Mouse (Mus musculus): ENCODE results near the gene Lsm2. TPM values are rescaled to one million over a fixed set of nuclear protein-coding genes. Genes with fewer than 3 reads are reported as not detected.
"Not testable (repeated sequence)": the region's sequence is repeated elsewhere in the genome, so short reads cannot be mapped to it uniquely, and the experiment has no call there.

Lsm2 gene
- polyA plus RNA-seq (2016; fragmentation: Nextera tagmentation; extraction: Ambion mirVana), result 202 and 215 TPM in 2 replicates

DNA sequence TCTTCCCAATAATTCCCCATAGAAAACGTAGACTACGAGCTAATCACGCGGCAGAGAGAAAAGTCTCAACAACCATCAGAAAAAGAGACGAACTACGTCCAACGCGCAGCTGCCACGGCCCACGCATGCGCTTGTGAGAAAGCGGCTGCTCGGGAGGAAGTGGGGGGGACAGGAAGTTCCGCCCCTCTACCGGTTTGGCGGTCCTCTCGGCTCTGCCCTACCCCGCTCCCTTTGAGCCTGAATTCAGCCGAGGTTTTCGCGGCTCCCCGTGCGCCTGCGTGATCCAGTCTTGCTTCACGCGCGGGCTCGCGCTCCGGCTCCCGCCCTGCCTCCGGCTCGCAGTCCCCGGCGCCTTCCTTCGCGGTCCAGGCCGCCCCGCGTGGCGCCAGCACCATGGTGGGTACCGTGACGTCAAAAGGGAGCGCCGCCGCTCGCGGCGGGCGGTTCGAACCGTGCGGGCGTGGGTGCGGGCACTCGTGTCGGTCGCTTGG lies at the start of gene Lsm2:
Gene Lsm2, plus strand, starts transcription at position 173 of the 491 bp plus-strand sequence.
- under 1% methylated on average over 58 of the region's 58 CpGs for WGBS (ENCODE audit: insufficient replicate concordance)
- peak; percentile 93 for ATAC-seq
- peak within 1 kb of the TSS; percentile 80 for H3K4me2 ChIP-seq

DNA sequence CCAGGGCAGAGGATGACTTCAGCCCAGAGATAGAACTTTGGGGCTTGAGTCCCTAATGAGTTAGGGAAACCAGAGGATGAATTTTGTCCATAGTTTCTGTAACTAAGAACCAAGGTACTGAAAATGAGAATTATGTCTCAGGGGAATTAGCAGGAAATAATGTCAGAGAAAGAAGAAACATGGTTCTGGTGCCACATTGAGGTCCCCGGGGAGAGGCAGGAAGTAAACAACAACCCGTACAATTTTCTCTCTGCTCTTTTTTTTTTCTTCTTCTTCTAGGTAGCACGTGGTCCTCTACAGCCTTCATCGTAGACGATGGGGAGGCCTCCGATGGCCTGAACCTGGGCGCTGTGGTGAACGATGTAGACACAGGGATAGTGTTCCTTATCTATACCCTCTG lies 49.4 kb upstream of the Lsm2 start:
- Histone ChIP-seq H3K36me3 (peaks cover 18% of the 10 kb centered on the region; the same call in 1 of the 2 replicates), H3K27me3 (replicated peaks) (no peaks in the 10 kb centered on the region), H3K4me3 (peak overlapping the region; percentile 72), H3K9ac (peak overlapping the region; percentile 81), H3K27ac (no peak overlapping the region), H3K4me2 (peak overlapping the region; percentile 98), H3K9me3 (replicated peaks) (no peaks in the 10 kb centered on the region), H3K4me1 (peaks cover 38% of the 10 kb centered on the region)
- no peak for ATAC-seq
- 64% methylated on average over 8 of the region's 8 CpGs for WGBS (ENCODE audit: insufficient replicate concordance)

More for the DNA sequence above, at the start of gene Lsm2:
- H3K4me3 ChIP-seq, result peak within 1 kb of the TSS; percentile 83
- peaks cover 45% of the 10 kb centered on the region for H3K4me1 ChIP-seq
- H3K27ac ChIP-seq, result peak within 1 kb of the TSS; percentile 94
- H3K27me3 ChIP-seq (replicated peaks), result no peaks in the 10 kb centered on the region
- H3K9ac ChIP-seq, result peak within 1 kb of the TSS; percentile 88
- H3K9me3 ChIP-seq (replicated peaks), result no peaks in the 10 kb centered on the region
- peaks cover 41% of the 10 kb centered on the region for H3K36me3 ChIP-seq

DNA sequence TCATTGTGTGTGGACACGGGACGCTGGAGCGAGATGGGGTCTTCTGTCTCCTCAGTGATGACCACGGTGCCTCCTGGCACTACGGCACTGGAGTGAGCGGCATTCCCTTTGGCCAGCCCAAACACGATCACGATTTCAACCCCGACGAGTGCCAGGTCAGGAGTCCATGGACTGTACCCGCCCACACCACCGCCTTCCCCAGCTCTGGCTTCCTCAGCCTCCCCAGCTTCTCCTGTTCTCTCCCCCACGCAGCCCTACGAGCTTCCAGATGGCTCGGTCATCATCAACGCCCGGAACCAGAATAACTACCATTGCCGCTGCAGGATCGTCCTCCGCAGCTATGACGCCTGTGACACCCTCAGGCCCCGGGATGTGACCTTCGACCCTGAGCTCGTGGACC lies 47.6 kb upstream of the Lsm2 start:
- Histone ChIP-seq H3K9ac (no peak overlapping the region), H3K9me3 (replicated peaks) (no peaks in the 10 kb centered on the region), H3K27me3 (replicated peaks) (no peaks in the 10 kb centered on the region), H3K27ac (no peak overlapping the region), H3K4me2 (peak overlapping the region; percentile 31), H3K36me3 (peaks cover 18% of the 10 kb centered on the region; the same call in 1 of the 2 replicates), H3K4me3 (no peak overlapping the region), H3K4me1 (peaks cover 38% of the 10 kb centered on the region)
- ATAC-seq, result no peak
- 68% methylated on average over 24 of the region's 24 CpGs for WGBS (ENCODE audit: insufficient replicate concordance)

GRCm38 (mm10) chr17:34934830-34935229 lies 46.8 kb upstream of the Lsm2 start:
- no peaks in the 10 kb centered on the region for H3K27me3 ChIP-seq (replicated peaks)
- ATAC-seq, result no peak
- H3K4me2 ChIP-seq, result 0 out of 2 replicates have a peak overlapping the region, but pooled peaks have one; percentile 15
- H3K27ac ChIP-seq, result peak overlapping the region; percentile 37; the same call in 1 of the 2 replicates
- H3K4me1 ChIP-seq, result peaks cover 38% of the 10 kb centered on the region
- peaks cover 18% of the 10 kb centered on the region; the same call in 1 of the 2 replicates for H3K36me3 ChIP-seq
- H3K9me3 ChIP-seq (replicated peaks), result no peaks in the 10 kb centered on the region
- no peak overlapping the region for H3K9ac ChIP-seq
- 37% methylated on average over 8 of the region's 8 CpGs for WGBS (ENCODE audit: insufficient replicate concordance)
- H3K4me3 ChIP-seq, result no peak overlapping the region

DNA sequence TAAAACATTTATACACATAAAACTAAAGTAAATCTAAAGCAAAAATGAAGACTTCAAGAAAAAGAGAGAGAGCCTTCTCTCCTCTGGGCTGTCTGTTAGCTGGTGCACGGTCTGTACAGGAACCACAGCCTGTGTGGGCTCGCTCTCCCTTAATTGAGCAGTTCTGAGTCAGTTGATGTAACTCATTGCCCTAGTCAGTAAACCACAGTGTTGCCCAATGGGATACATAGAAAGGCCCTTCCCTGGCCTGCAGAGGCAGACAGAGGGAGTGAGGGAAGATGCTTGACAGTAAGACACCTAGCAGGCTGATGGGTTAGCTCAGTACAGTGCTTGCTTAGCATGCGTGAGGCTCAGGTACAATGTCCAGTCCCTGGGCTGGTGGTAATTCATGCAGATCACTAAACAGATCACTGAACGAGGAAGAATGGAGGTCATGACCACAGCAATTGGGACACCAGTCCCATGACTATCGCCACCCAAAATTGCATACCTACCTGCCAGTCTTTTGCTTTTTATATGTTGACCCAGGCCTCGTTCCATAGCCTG lies 43.6 kb upstream of the Lsm2 start:
- Histone ChIP-seq H3K4me3 (no peak overlapping the region), H3K4me1 (peaks cover 35% of the 10 kb centered on the region), H3K9me3 (replicated peaks) (no peaks in the 10 kb centered on the region), H3K27me3 (replicated peaks) (no peaks in the 10 kb centered on the region), H3K4me2 (no peak overlapping the region), H3K36me3 (peaks cover 18% of the 10 kb centered on the region; the same call in 1 of the 2 replicates), H3K27ac (no peak overlapping the region), H3K9ac (no peak overlapping the region)
- 71% methylated on average over 6 of the region's 6 CpGs for WGBS (ENCODE audit: insufficient replicate concordance)
- no peak for ATAC-seq

DNA sequence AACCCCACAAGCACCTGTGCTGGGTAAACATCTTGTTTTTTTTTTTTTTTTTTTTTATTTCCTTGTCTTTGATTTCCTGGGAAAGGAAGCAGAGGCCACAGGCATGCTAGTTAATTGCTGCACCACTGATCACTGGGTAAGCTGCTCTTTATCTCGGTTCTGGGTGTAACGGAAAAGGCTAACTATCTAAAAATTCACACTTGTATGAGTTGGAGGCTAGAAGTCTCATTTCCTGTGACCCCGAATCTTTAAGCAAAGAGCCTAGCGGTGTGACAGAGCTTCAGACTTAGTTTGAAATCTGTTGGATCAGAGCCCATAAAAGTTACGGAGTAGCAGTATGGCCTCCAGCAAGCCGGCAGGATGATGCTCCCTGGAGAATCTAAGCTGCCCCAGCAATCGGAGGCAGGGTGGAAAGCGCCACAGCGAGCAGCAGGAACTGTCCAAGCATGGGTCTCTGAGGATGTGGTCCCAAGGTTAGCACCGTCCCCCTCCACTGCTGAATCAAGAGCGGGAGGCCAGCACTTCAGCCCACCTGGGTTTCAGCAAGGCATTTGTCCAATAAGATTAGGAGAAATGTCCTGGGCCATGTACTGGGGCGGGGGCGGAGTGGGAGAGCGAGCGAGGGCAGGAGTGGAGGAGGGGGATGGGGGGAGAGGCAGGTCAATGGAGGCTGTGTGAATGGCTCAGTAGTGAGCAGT lies 40.2 kb upstream of the Lsm2 start:
- peak; percentile 50; the same call in 1 of the 2 replicates for ATAC-seq
- H3K4me1 ChIP-seq, result peaks cover 19% of the 10 kb centered on the region
- 16% methylated on average over 15 of the region's 15 CpGs for WGBS (ENCODE audit: insufficient replicate concordance)

DNA sequence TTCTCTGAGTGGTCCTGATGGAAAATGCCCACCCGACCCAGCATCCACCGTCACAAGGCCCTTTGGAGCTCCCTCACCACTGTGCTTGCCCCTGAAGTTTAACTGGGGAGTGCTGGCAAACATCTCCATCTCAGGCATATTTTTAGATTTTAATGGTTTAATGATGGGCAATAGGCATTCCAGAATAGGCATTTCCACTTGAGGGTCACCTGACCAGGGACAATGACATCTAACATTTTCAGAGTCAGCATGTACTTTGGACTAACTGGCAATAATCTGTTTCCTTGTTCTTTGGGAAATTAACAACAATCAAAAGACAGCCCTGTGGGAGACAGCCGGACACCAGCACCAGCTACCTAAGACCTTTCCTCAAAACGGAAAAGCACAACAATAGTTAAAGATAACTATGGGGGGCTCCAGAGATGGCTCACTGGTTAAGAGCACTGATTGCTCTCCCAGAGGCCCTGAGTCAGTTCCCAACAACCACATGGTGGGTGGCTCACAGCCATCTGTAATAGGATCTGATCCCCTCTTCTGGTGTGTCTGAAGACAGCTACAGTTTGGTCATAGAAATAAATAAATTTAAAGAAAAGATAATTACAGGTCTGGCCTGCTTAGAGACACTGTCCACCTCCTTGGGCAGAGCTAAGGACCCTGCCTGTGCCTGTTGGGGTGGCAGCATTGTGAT lies 38.4 kb upstream of the Lsm2 start:
- no peaks in the 10 kb centered on the region for H3K9me3 ChIP-seq (replicated peaks)
- no peaks in the 10 kb centered on the region for H3K36me3 ChIP-seq
- 77% methylated on average over 4 of the region's 4 CpGs for WGBS (ENCODE audit: insufficient replicate concordance)
- no peak overlapping the region for H3K27ac ChIP-seq
- no peaks in the 10 kb centered on the region for H3K27me3 ChIP-seq (replicated peaks)
- H3K4me1 ChIP-seq, result peaks cover 19% of the 10 kb centered on the region
- H3K9ac ChIP-seq, result no peak overlapping the region
- no peak overlapping the region for H3K4me3 ChIP-seq
- H3K4me2 ChIP-seq, result no peak overlapping the region
- ATAC-seq, result no peak

More for the DNA sequence above, 40.2 kb upstream of the Lsm2 start:
- Histone ChIP-seq H3K4me2 (peak overlapping the region; percentile 71), H3K9ac (peak overlapping the region; percentile 60), H3K4me3 (peak overlapping the region; percentile 32), H3K27me3 (replicated peaks) (no peaks in the 10 kb centered on the region), H3K27ac (peak overlapping the region; percentile 74), H3K9me3 (replicated peaks) (no peaks in the 10 kb centered on the region), H3K36me3 (no peaks in the 10 kb centered on the region)

DNA sequence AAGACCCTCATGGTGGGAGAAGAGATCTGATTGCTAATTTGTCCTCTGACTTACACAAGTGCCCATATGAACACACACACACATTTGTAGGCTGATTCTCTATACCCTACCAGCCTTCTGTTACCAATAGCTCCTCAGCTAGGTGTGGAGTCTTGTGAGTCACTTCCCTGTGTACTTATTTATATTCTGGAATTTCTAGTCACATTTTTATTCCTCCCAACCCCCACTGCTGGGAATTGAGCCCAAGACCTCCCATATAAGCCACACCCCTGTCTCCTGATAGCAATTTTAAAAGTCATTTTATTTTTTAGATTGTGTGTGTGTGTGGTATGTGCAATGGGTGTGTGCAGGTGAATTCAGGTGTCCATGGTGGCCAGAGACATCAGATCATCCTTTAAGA lies 37.3 kb upstream of the Lsm2 start:
- Histone ChIP-seq H3K36me3 (peaks cover 1% of the 10 kb centered on the region), H3K9ac (no peak overlapping the region), H3K4me1 (peaks cover 19% of the 10 kb centered on the region), H3K4me2 (no peak overlapping the region), H3K27ac (no peak overlapping the region), H3K4me3 (no peak overlapping the region), H3K9me3 (replicated peaks) (no peaks in the 10 kb centered on the region), H3K27me3 (replicated peaks) (no peaks in the 10 kb centered on the region)
- no peak for ATAC-seq

DNA sequence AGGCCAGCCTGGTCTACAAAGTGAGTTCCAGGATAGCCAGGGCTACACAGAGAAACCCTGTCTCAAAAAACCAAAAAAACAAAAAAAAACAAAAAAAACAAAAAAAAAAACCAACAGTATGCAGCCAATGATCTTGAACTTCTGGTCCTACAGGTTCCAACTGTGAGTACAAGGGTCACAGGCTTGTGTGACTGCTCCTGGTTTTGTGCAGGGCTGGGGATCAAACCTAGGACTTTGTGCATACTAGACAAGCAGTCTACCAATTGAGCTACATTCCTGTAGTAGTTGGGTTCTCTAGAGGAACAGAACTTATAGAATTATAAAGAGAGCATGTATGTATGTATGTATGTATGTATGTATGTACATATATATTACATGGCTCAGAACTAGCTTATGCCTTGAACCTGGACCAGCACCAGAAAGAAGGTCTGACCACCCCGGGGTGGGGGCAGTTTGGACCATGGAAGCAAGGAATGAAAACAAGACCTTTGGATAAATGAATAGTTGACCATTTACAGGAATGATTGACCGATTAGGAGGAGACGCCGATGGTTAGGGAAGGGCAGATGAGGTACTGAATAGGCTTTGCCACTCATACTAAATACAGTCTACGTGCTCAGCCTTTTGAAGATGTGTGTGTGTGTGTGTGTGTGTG lies 35.0 kb upstream of the Lsm2 start:
- Histone ChIP-seq H3K36me3 (peaks cover 24% of the 10 kb centered on the region), H3K9me3 (replicated peaks) (no peaks in the 10 kb centered on the region), H3K4me1 (peaks cover 31% of the 10 kb centered on the region), H3K27ac (no peak overlapping the region), H3K27me3 (replicated peaks) (no peaks in the 10 kb centered on the region), H3K4me3 (no peak overlapping the region), H3K9ac (no peak overlapping the region), H3K4me2 (no peak overlapping the region)
- ATAC-seq, result no peak
- WGBS (ENCODE audit: insufficient replicate concordance), result 73% methylated on average over 5 of the region's 5 CpGs

GRCm38 (mm10) chr17:34947606-34948005 lies 34.1 kb upstream of the Lsm2 start:
- Histone ChIP-seq H3K9ac (no peak overlapping the region), H3K4me3 (no peak overlapping the region), H3K36me3 (peaks cover 25% of the 10 kb centered on the region), H3K4me2 (no peak overlapping the region), H3K27me3 (replicated peaks) (no peaks in the 10 kb centered on the region), H3K9me3 (replicated peaks) (no peaks in the 10 kb centered on the region), H3K4me1 (peaks cover 25% of the 10 kb centered on the region), H3K27ac (no peak overlapping the region)
- 29% methylated on average over 8 of the region's 8 CpGs for WGBS (ENCODE audit: insufficient replicate concordance)
- no peak for ATAC-seq

DNA sequence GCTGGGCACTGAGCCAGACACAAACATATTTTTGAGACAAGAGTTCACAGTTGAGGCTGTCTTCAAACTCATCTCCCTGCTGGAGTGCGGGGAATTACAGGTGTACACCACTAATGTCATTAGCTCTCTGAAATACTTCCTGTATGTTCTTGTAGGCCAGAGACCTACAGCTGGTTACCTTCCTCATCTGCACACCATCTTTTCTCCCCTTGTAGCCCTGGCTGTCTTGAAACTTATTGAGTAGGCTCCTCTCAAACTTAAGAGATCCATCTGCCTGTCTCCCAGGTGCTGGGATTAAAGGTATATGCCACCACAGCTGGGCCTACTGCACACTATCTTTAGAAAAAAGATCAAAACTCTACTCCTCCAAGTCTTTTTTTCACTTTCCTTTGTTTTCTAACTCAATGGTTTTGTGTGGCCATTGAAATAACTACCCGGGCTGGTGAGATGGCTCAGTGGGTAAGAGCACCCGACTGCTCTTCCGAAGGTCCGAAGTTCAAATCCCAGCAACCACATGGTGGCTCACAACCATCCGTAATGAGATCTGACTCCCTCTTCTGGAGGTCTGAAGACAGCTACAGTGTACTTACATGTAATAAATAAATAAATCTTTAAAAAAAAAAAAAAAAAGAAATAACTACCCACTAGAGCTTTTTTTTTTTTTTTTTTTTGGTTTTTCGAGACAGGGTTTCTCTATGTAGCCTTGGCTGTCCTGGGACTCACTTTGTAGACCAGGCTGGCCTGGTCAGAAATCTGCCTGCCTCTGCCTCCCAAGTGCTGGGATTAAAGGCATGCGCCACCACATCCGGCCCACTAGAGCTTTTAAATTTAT lies 32.7 kb upstream of the Lsm2 start:
- H3K4me3 ChIP-seq; ATAC-seq; H3K9me3 ChIP-seq (replicated peaks); H3K4me2 ChIP-seq; H3K9ac ChIP-seq; H3K27me3 ChIP-seq (replicated peaks): not testable (repeated sequence)
- Histone ChIP-seq H3K27ac (peak overlapping the region; percentile 94), H3K36me3 (peaks cover 25% of the 10 kb centered on the region), H3K4me1 (peaks cover 31% of the 10 kb centered on the region)
- 41% methylated on average over 9 of the region's 9 CpGs for WGBS (ENCODE audit: insufficient replicate concordance)
